Mouse (Mus musculus) liver, postnatal 0 days (tissue): ENCODE results near the gene Jarid2.

ENCODE experiments used
- CTCF ChIP-seq: sonication (generic); IDR thresholded peaks from 2 replicates; pipeline ENCODE4 v1.5.1; 2016; ENCODE audit warnings: antibody characterized with exemption, low read depth
- EP300 ChIP-seq: IDR thresholded peaks from 2 replicates; pipeline ENCODE4 v1.6.1; 2016; ENCODE audit warnings: antibody characterized with exemption, low read depth, mild to moderate bottlenecking

GRCm38 (mm10) chr13:44890612-44891011 is 161.3 kb downstream of the Jarid2 start:
- TF ChIP-seq CTCF = no peak
- no peak for TF ChIP-seq EP300
